In the genomic region with DNA sequence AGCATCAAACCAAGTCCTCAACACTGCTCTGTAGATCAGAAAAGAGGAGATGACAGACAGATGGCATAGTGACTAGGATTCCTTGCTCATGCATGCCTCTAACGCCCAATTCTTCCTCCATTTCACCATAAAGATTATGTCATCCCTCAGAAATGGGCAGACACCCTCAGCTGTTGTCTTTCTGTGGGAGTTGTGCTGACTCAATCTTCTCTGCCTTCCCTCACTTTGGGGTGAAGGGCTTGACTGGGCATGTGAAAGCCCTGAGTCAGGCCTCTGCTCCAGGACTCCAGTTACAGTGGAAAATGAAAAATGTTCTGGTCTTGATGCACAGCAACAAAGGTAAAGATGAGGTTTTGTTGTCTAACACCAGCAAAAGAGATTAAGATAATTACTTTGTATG, we compare ENCODE assay signal across 29 mouse cellular contexts. TPM values are rescaled to one million over a fixed set of nuclear protein-coding genes. Genes with fewer than 3 reads are reported as not detected.
DNase-seq lines count a peak whose midpoint lies in the region; ATAC-seq and TF ChIP-seq lines count a peak whose summit lies in the region.
"Had no signal": no experiment of that assay in that cellular context is flagged by ENCODE, and none has a peak within 500 bp of the region (broad histone marks: within the 10 kb centered on the region; RNA-seq: fewer than 3 reads in every experiment).

No protein-coding gene starts in this region.

- no peak overlapping the region for H3K27ac ChIP-seq in forebrain, embryonic 12.5 days
- H3K27ac ChIP-seq: embryonic facial prominence, embryonic 13.5 days; embryonic facial prominence, embryonic 15.5 days had no signal

- peak; percentile 43 for DNase-seq in heart, adult 11 months
- DNase-seq in heart, adult 9 months (ENCODE audit: low spot score in 2 of 2), result no peak
- peak; percentile 65 for DNase-seq in Muller cell, postnatal 12 days (ENCODE audit: inconsistent ontology term)
- DNase-seq in Patski (ENCODE audit: low read depth, low spot score), result peak; percentile 4
- DNase-seq in right cerebral cortex, adult 18-20 months, result no peak
- DNase-seq: adrenal gland, adult 2 months; adrenal gland, postnatal 10 days; adrenal gland, postnatal 25 days; B cell, adult 2 months; cerebellum, adult 11 months; cerebellum, adult 18-20 months; cerebellum, adult 8-10 months; cerebellum, adult 9-11 months; cerebellum, postnatal 14 days; cerebellum, postnatal 36 days; embryo, embryonic 11 days had no signal

- in situ Hi-C loops in Patski (cut with MboI; ENCODE audit: low pct_unique_long_range_greater_than_20kb), result no loop called here

- POLR2A ChIA-PET in Patski (lab: Charles Lee), result no interaction called here

- ATAC-seq in Patski, result peak; percentile 51
- no peak for ATAC-seq in forebrain, embryonic 12.5 days (ENCODE audit: low FRiP score)
- ATAC-seq: CD4-positive, CD25-positive, alpha-beta regulatory T cell, adult 4 months; forebrain, embryonic 14.5 days; forebrain, embryonic 16.5 days had no signal

- TF ChIP-seq CTCF in Patski (IDR thresholded peaks at IDR 0.05), result no peak

- no peak overlapping the region for H3K4me3 ChIP-seq in forebrain, embryonic 12.5 days (replicated peaks)
- H3K4me3 ChIP-seq: embryonic facial prominence, embryonic 13.5 days; embryonic facial prominence, embryonic 15.5 days; erythroblast, embryonic 14.5 days had no signal

- no peaks in the 10 kb centered on the region for H3K36me3 ChIP-seq in forebrain, embryonic 12.5 days (replicated peaks)
- H3K36me3 ChIP-seq: embryonic facial prominence, embryonic 13.5 days; embryonic facial prominence, embryonic 15.5 days; G1E had no signal

- CTCF ChIA-PET in Patski (lab: Charles Lee), result interaction anchor here (0.9 kb wide), 1 partner anchor 19 kb away, joined by 3 read pairs; no protein-coding TSS in a partner anchor

- no peaks in the 10 kb centered on the region for H3K27me3 ChIP-seq in Patski
- H3K27me3 ChIP-seq in forebrain, embryonic 12.5 days, result no peaks in the 10 kb centered on the region
- H3K27me3 ChIP-seq: CH12.LX; embryonic facial prominence, embryonic 13.5 days; embryonic facial prominence, embryonic 15.5 days had no signal

- H3K4me1 ChIP-seq in forebrain, embryonic 12.5 days, result no peaks in the 10 kb centered on the region
- H3K4me1 ChIP-seq: embryonic facial prominence, embryonic 13.5 days; embryonic facial prominence, embryonic 15.5 days had no signal

- no peak overlapping the region for H3K4me2 ChIP-seq in forebrain, embryonic 12.5 days
- H3K4me2 ChIP-seq: embryonic facial prominence, embryonic 13.5 days; embryonic facial prominence, embryonic 15.5 days had no signal

- H3K9ac ChIP-seq in forebrain, embryonic 12.5 days, result no peak overlapping the region
- H3K9ac ChIP-seq: embryonic facial prominence, embryonic 13.5 days; embryonic facial prominence, embryonic 15.5 days had no signal

- WGBS in forebrain, embryonic 12.5 days, result 97% methylated on average over 1 of the region's 1 CpGs

- no peaks in the 10 kb centered on the region for H3K9me3 ChIP-seq in forebrain, embryonic 12.5 days
- H3K9me3 ChIP-seq: embryonic facial prominence, embryonic 13.5 days; embryonic facial prominence, embryonic 15.5 days had no signal

RNA-seq across cellular contexts. Expression of gene Gm10220, which starts 48.6 kb away (rescaled TPM):
- not detected for polyA plus RNA-seq in Patski (2021)
- not detected in 2 replicates for polyA plus RNA-seq in forebrain, embryonic 12.5 days (2016; fragmentation: Nextera tagmentation; extraction: Ambion mirVana)
- polyA plus RNA-seq: adrenal gland, adult 2 months; brain, embryonic 14.5 days; CD4-positive, CD25-positive, alpha-beta regulatory T cell, adult 4 months; embryonic facial prominence, embryonic 11.5 days; erythroblast, embryonic 14.5 days; forebrain, embryonic 11.5 days; forebrain, embryonic 14.5 days; forebrain, embryonic 16.5 days; frontal cortex, adult 2 months; G1E had no signal

Comparison
In these comparisons a context has a peak if more than half of its experiments do, and no peak if none do; other contexts are left out.
1. DNase-seq: peak in heart, adult 11 months (single experiment), Muller cell, postnatal 12 days (single experiment) and Patski (single experiment); none in heart, adult 9 months (0 of 2) and right cerebral cortex, adult 18-20 months (single experiment).